9 mouse cellular contexts compared by ENCODE assay signal in the genomic region with DNA sequence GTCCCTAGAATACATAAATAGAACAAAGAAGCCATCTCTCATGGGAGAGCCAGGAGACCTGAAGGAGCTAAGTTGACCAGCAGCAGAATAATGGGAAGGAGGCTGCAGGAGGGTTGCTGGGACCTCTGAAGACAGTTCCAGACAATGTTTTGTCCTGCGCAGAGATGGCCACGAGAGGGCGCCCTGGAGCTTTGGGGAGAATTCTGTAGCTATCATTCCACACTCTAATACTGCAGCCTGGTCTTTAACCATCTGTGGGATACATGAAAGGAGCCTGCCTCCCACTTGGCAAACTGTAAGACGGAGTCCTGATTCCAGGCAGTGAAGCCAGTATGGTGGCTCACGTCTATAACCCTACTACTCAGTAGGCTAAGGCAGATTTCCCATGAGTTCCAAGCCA. TPM values are rescaled to one million over a fixed set of nuclear protein-coding genes. Genes with fewer than 3 reads are reported as not detected.
DNase-seq lines count a peak whose midpoint lies in the region; ATAC-seq lines count a peak whose summit lies in the region.
"Had no signal": no experiment of that assay in that cellular context is flagged by ENCODE, and none has a peak within 500 bp of the region (broad histone marks: within the 10 kb centered on the region; RNA-seq: fewer than 3 reads in every experiment).

No protein-coding gene starts in this region.

- H3K36me3 ChIP-seq in liver, embryonic 16.5 days (ENCODE audit: control insufficient read depth, insufficient read depth), result no peaks in the 10 kb centered on the region
- H3K36me3 ChIP-seq: embryonic facial prominence, embryonic 15.5 days had no signal

- no peaks in the 10 kb centered on the region for H3K27me3 ChIP-seq in liver, embryonic 16.5 days (ENCODE audit: control insufficient read depth, insufficient read depth, low read depth, low read length)
- H3K27me3 ChIP-seq: embryonic facial prominence, embryonic 15.5 days had no signal

- DNase-seq in 416B (ENCODE audit: low read depth) (peak; percentile 53), ZHBTc4 (ENCODE audit: low read depth, low spot score) (peak; percentile 89)
- DNase-seq in cerebellum, postnatal 36 days, result peak; percentile 83 to 84
- DNase-seq in gastrocnemius, postnatal 14 days, result peak; percentile 73
- peak; percentile 66 for DNase-seq in kidney, postnatal 14 days
- peak; percentile 72 for DNase-seq in ovary, postnatal 14 days (ENCODE audit: low spot score)
- peak; percentile 78 for DNase-seq in thymus, postnatal 14 days

- no peaks in the 10 kb centered on the region for H3K9me3 ChIP-seq in liver, embryonic 16.5 days (replicated peaks; ENCODE audit: control insufficient read depth, low read length)
- H3K9me3 ChIP-seq: embryonic facial prominence, embryonic 15.5 days had no signal

- intact Hi-C loops in gastrocnemius, postnatal 14 days (cut with DNase I; ENCODE audit: low total_unique reads), result loop anchor here (5.0 kb wide), 1 partner anchor 305 kb away; no protein-coding TSS in a partner anchor

- ATAC-seq in liver, embryonic 16.5 days (ENCODE audit: low read depth), result 0 out of 2 replicates have a peak, but pooled peaks have one; percentile 39

- no peak overlapping the region for H3K4me2 ChIP-seq in liver, embryonic 16.5 days (ENCODE audit: low read depth, low read length)
- H3K4me2 ChIP-seq: embryonic facial prominence, embryonic 15.5 days had no signal

- H3K4me1 ChIP-seq in liver, embryonic 16.5 days (ENCODE audit: control insufficient read depth, low read depth, low read length), result no peaks in the 10 kb centered on the region
- H3K4me1 ChIP-seq: embryonic facial prominence, embryonic 15.5 days had no signal

- no peak overlapping the region for H3K27ac ChIP-seq in liver, embryonic 16.5 days (ENCODE audit: low read length)
- H3K27ac ChIP-seq: embryonic facial prominence, embryonic 15.5 days had no signal

- 14% methylated on average over 5 of the region's 5 CpGs for WGBS in liver, embryonic 16.5 days (ENCODE audit: insufficient replicate concordance)

- H3K4me3 ChIP-seq in liver, embryonic 16.5 days (ENCODE audit: low read depth, low read length), result no peak overlapping the region
- H3K4me3 ChIP-seq: embryonic facial prominence, embryonic 15.5 days had no signal

- H3K9ac ChIP-seq in liver, embryonic 16.5 days (ENCODE audit: low read depth, low read length), result no peak overlapping the region
- H3K9ac ChIP-seq: embryonic facial prominence, embryonic 15.5 days had no signal

RNA-seq across cellular contexts. Expression of a gene that starts 27.0 kb away (rescaled TPM):
- under 1 TPM; 0.04 to 0.11 TPM for total RNA-seq in gastrocnemius, postnatal 14 days (2021)
- polyA plus RNA-seq in liver, embryonic 16.5 days (2015; fragmentation: Nextera tagmentation; extraction: Ambion mirVana), result 0.04 TPM in 1 of 2 replicates, not detected in the other
